Mouse (Mus musculus) c-Kit-positive CD71-positive TER-119-positive erythroid progenitor cells, embryonic 14.5 days (primary cell): ENCODE results near the gene Gpr84.
"Not testable (repeated sequence)": the region's sequence is repeated elsewhere in the genome, so short reads cannot be mapped to it uniquely, and the experiment has no call there.

ENCODE experiments used
- DNase-seq: peaks from one replicate; pipeline ENCODE4 v3.0.0-alpha.2; 2013; ENCODE audit warnings: low spot score

Gpr84 gene

GRCm38 (mm10) chr15:103285778-103286417 lies 24.5 kb downstream of the Gpr84 start:
- no peak for DNase-seq

DNA sequence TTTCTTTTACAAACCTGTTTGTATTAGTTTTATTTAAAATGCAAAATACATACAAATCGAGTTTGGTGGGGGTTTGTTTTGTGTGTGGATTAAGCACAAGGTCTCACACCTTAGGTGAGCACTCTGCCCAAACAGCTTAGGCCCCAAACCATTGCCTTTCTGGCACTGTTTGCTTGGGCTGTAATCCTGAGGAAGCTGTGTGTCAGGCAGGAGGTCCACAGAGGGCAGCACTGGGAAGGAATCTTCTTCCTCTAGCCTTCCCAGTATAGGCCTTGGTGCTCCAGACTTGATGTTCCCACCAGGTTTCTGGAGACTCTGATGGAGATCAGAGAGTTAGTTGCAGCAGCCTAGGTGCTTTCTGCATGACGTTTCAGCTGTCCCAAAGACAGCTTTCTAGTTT lies 25.8 kb downstream of the Gpr84 start:
- DNase-seq, result no peak

DNA sequence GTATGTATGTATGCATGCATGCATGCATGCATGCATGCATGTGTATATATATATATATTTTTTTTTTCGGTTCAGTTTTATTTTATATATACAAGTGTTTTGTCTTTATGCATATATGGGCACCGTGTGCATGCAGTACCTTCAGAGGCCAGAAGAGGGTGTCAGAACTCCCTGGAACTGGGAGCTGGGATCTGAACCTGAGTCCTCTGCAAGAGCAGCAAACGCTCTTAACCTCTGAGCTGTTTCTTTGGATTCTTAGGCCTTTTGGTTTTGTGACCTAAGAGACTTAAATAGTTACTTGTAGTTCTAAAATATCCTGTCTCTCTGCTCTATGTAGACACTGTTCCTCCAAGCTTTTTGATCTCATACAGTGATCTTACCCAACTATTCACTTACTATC lies 26.3 kb downstream of the Gpr84 start:
- no peak for DNase-seq

- no peak for DNase-seq
These were observed 28.8 kb downstream of the Gpr84 start for GRCm38 (mm10) chr15:103281465-103282205.

- peak; percentile 73 for DNase-seq
These were observed 29.5 kb downstream of the Gpr84 start for GRCm38 (mm10) chr15:103280817-103281464.

GRCm38 (mm10) chr15:103279750-103280149 lies 30.7 kb downstream of the Gpr84 start:
- no peak for DNase-seq

DNA sequence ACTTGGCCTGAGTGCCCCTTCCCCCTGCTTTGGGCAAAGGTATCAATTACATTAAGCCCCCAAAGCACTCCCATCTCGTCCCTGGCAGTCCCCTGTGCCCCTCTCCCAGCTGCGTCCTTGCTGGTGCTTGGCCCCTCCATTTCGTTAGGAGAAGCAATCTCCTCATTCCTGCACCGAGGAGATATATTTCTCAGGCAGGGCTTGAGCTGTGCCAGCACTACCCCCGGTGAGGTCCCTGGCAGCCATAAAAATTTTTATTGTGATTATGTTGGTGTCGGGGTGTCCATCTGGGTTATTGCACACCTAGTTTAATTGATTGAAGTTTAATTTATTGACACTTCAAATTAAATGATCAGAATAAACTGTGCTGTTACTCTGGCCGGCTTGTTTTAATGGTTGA lies 32.5 kb downstream of the Gpr84 start:
- DNase-seq, result no peak

- not testable (repeated sequence) for DNase-seq
These were observed 34.5 kb downstream of the Gpr84 start for GRCm38 (mm10) chr15:103275943-103276342.

DNA sequence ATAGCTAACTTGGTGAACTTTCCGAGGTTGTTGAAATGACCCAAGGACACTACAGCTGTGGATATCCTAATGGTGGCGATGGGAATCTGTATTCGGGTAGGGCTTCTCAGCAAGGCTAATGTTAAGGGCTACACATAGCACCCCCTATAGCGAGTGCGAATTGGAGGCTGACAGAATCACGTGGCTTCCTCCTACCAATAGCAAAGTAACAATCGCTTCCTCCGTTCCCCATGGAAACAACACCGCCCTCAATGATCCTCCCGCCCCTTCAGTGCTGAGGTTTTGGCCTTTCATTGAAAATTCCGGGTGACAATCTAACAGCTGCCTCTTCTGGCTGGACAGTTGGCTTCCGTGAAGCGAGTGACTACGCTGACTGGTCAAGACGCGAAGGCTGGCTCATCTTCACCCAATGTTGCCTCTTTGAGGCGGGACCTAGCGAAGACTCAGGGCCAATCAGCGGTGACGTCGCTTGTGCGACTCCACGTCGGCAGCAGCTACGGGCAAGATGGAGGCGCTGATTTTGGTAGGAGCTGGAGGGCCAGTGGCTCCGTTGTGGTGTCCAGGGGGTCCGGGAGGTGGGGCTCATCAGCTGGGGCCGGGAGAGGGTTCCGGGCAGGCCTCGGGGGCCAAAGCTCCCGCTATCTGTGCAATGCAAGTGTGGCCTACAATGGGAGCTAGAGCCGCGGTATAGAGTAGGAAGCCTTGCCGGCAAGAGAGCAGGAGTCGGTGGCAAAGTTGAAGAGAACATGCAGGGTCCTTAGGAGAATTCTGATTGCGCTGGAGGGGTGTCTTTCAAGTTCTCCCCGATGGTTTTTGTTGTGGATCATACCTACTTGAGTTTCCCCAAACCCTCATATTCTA lies 37.8 kb downstream of the Gpr84 start, which contains the start of gene Copz1:
Copz1 (plus strand) TSS at position 296 of the 861 bp plus-strand sequence.
- DNase-seq, result peak; percentile 98

GRCm38 (mm10) chr15:103268903-103269302 lies 41.5 kb downstream of the Gpr84 start:
- no peak for DNase-seq

DNA sequence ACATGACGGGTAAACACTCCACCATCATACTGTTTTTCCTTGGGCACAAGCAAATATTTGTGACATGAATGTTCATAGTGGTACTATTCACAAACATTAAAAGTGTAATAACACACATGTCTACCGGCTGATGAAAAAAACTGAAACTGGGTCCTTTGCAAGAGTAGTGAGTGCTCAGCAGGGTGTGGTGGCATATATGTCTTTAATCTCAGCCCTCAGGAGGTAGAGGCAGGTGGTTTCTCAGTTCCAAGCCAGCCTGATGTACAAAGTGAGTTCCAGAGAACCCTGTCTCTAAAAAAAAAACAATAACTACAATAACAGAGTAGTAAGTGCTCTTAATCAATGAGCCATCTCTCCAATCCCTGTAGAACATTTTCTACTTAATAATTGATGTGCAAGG lies 45.6 kb downstream of the Gpr84 start:
- no peak for DNase-seq

DNA sequence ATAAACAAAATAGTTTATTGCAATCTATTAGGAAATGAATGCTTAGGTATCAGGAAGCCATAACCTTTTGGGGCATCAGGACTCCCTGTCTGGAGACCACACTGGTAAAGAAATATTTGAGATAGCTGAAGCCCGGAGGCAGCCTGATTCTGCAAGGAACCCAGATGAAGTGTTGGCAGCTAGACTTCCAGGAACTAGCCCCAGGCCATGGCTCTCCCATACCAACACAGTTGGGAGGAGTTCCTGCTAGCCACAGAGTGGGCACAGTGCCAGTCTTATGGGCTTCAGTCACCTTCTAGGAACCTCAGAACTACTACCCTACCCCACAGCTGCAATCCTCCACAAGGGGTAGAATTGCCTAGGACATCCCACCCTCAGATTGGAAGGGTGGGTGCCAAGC lies 50.4 kb downstream of the Gpr84 start:
- DNase-seq, result no peak

DNA sequence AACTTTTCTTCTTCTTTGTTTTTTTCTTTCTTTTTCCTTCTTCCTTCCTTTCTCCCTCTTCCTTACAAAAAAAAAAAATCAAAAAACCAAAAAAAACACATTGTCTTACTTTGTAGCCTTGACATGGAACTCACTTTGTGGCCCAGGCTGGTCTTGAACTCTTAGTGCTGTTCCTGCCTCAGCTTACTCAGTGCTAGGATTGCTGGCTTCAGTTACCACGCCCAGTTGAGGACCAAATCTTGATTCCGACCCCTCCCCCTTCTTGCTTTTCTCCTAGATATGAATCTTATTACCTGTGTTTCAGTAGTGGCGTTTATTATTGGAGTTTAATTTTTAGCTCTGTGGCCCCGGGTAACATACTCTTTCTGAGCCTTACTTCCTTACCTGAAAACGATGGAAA lies 51.2 kb downstream of the Gpr84 start:
- no peak for DNase-seq
